ENCODE assay signal across 9 mouse cellular contexts in genomic region chr15:89181561-89182270, GRCm38 (mm10). TPM values are rescaled to one million over a fixed set of nuclear protein-coding genes. Genes with fewer than 3 reads are reported as not detected.
DNase-seq lines count a peak whose midpoint lies in the region; ATAC-seq and TF ChIP-seq lines count a peak whose summit lies in the region.
"Had no signal": no experiment of that assay in that cellular context is flagged by ENCODE, and none has a peak within 500 bp of the region (broad histone marks: within the 10 kb centered on the region; RNA-seq: fewer than 3 reads in every experiment).

No protein-coding gene starts in this region.

- peak overlapping the region; percentile 98 for H3K27ac ChIP-seq in forebrain, embryonic 10.5 days
- no peak overlapping the region for H3K27ac ChIP-seq in forebrain, embryonic 16.5 days (ENCODE audit: low read length)
- no peak overlapping the region for H3K27ac ChIP-seq in forebrain, embryonic 14.5 days (ENCODE audit: low read depth, low read length)
- H3K27ac ChIP-seq in limb, embryonic 15.5 days: peak overlapping the region; percentile 57; the same call in 1 of the 2 replicates
- H3K27ac ChIP-seq in thymus, adult 2 months (ENCODE audit: control insufficient read depth, insufficient read depth, low read length): no peak overlapping the region

- no peak overlapping the region for H3K9ac ChIP-seq in forebrain, embryonic 16.5 days (replicated peaks; ENCODE audit: low read depth, low read length)
- no peak overlapping the region for H3K9ac ChIP-seq in forebrain, embryonic 14.5 days (ENCODE audit: low read length)
- H3K9ac ChIP-seq in limb, embryonic 15.5 days: no peak overlapping the region

- TF ChIP-seq POLR2A in thymus, adult 2 months (IDR thresholded peaks at IDR 0.05; ENCODE audit: control insufficient read depth, extremely low read depth, insufficient read depth, low read length, poor library complexity): no peak

- H3K4me3 ChIP-seq in forebrain, embryonic 10.5 days: peak overlapping the region; percentile 83
- no peak overlapping the region for H3K4me3 ChIP-seq in forebrain, embryonic 16.5 days (replicated peaks; ENCODE audit: low read length)
- H3K4me3 ChIP-seq in forebrain, embryonic 14.5 days (ENCODE audit: low read depth, low read length): no peak overlapping the region; the same call in 1 of the 2 replicates
- peak overlapping the region; percentile 83 for H3K4me3 ChIP-seq in limb, embryonic 15.5 days
- H3K4me3 ChIP-seq in thymus, adult 2 months (ENCODE audit: control insufficient read depth, insufficient read depth, low read length): no peak overlapping the region

- no peak for ATAC-seq in forebrain, embryonic 16.5 days
- ATAC-seq in forebrain, embryonic 14.5 days: no peak
- ATAC-seq in limb, embryonic 15.5 days (ENCODE audit: insufficient number of reproducible peaks, low FRiP score, low TSS enrichment, low read depth): no peak

- H3K4me2 ChIP-seq in forebrain, embryonic 16.5 days (ENCODE audit: low read length): no peak overlapping the region
- H3K4me2 ChIP-seq in forebrain, embryonic 14.5 days (ENCODE audit: low read length): peak overlapping the region; percentile 67
- peak overlapping the region; percentile 71 for H3K4me2 ChIP-seq in limb, embryonic 15.5 days

- H3K36me3 ChIP-seq in forebrain, embryonic 10.5 days (replicated peaks): peaks cover 48% of the 10 kb centered on the region
- no peaks in the 10 kb centered on the region for H3K36me3 ChIP-seq in forebrain, embryonic 16.5 days (ENCODE audit: control insufficient read depth, insufficient read depth)
- H3K36me3 ChIP-seq in forebrain, embryonic 14.5 days (ENCODE audit: control insufficient read depth, insufficient read depth, low read length): peaks cover 18% of the 10 kb centered on the region
- peaks cover 10% of the 10 kb centered on the region for H3K36me3 ChIP-seq in limb, embryonic 15.5 days
- H3K36me3 ChIP-seq in thymus, adult 2 months (ENCODE audit: control insufficient read depth, insufficient read depth, low read length): no peaks in the 10 kb centered on the region

- DNase-seq in forebrain, embryonic 10.5 days (ENCODE audit: extremely low spot score, low spot score): no peak
- DNase-seq in 3T3-L1 (ENCODE audit: low read depth, low spot score): peak; percentile 22
- no peak for DNase-seq in forebrain, embryonic 14.5 days (ENCODE audit: low spot score)
- no peak for DNase-seq in thymus, adult 2 months
- DNase-seq in adrenal gland, postnatal 14 days: no peak
- no peak for DNase-seq in layer of hippocampus, adult 18-20 months (ENCODE audit: low spot score in 2 of 2)

- no peaks in the 10 kb centered on the region; the same call in 1 of the 2 replicates for H3K27me3 ChIP-seq in forebrain, embryonic 10.5 days (ENCODE audit: poor library complexity, severe bottlenecking)
- H3K27me3 ChIP-seq in forebrain, embryonic 16.5 days (replicated peaks; ENCODE audit: control insufficient read depth, insufficient read depth, low read length): no peaks in the 10 kb centered on the region
- H3K27me3 ChIP-seq in forebrain, embryonic 14.5 days (replicated peaks; ENCODE audit: control insufficient read depth, insufficient read depth, low read length): no peaks in the 10 kb centered on the region
- H3K27me3 ChIP-seq in limb, embryonic 15.5 days: no peaks in the 10 kb centered on the region
- H3K27me3 ChIP-seq in thymus, adult 2 months (ENCODE audit: control insufficient read depth, insufficient read depth, low read length): peaks cover 5% of the 10 kb centered on the region; the same call in 1 of the 2 replicates

- 73% methylated on average over 10 of the region's 10 CpGs for WGBS in forebrain, embryonic 10.5 days
- WGBS in forebrain, embryonic 16.5 days: 77% methylated on average over 10 of the region's 10 CpGs
- 80% methylated on average over 10 of the region's 10 CpGs for WGBS in forebrain, embryonic 14.5 days
- 66% methylated on average over 10 of the region's 10 CpGs for WGBS in limb, embryonic 15.5 days
- 39% methylated on average over 10 of the region's 10 CpGs for WGBS in thymus, adult 2 months

- no peak for TF ChIP-seq CTCF in thymus, adult 2 months (IDR thresholded peaks at IDR 0.05; ENCODE audit: borderline replicate concordance, control insufficient read depth, extremely low read depth, insufficient read depth, low read length, poor library complexity)

- H3K4me1 ChIP-seq in forebrain, embryonic 10.5 days: peaks cover 82% of the 10 kb centered on the region
- peaks cover 58% of the 10 kb centered on the region for H3K4me1 ChIP-seq in forebrain, embryonic 16.5 days (replicated peaks; ENCODE audit: control insufficient read depth, insufficient read depth, low read length)
- H3K4me1 ChIP-seq in forebrain, embryonic 14.5 days (ENCODE audit: control insufficient read depth, insufficient read depth, low read length): peaks cover 55% of the 10 kb centered on the region
- peaks cover 53% of the 10 kb centered on the region for H3K4me1 ChIP-seq in limb, embryonic 15.5 days
- H3K4me1 ChIP-seq in thymus, adult 2 months (replicated peaks; ENCODE audit: control insufficient read depth, insufficient read depth, low read length): peaks cover 20% of the 10 kb centered on the region; the same call in 1 of the 2 replicates

- no peaks in the 10 kb centered on the region for H3K9me3 ChIP-seq in forebrain, embryonic 10.5 days
- no peaks in the 10 kb centered on the region for H3K9me3 ChIP-seq in forebrain, embryonic 16.5 days (ENCODE audit: control insufficient read depth, low read length)
- no peaks in the 10 kb centered on the region for H3K9me3 ChIP-seq in forebrain, embryonic 14.5 days (replicated peaks; ENCODE audit: control insufficient read depth, low read length)
- no peaks in the 10 kb centered on the region for H3K9me3 ChIP-seq in limb, embryonic 15.5 days

RNA-seq across cellular contexts. Expression of gene Plxnb2, which starts 1.1 kb away (rescaled TPM):
- polyA plus RNA-seq in forebrain, embryonic 10.5 days (2016; fragmentation: Nextera tagmentation; extraction: Ambion mirVana): 144 and 155 TPM in 2 replicates
- polyA plus RNA-seq in forebrain, embryonic 16.5 days (2015; fragmentation: Nextera tagmentation; extraction: Ambion mirVana): 112 and 126 TPM in 2 replicates
- 101 TPM in 2 replicates for polyA plus RNA-seq in forebrain, embryonic 14.5 days (2014; fragmentation: Nextera tagmentation; extraction: Ambion mirVana)
- polyA plus RNA-seq in limb, embryonic 15.5 days (2015; fragmentation: Nextera tagmentation; extraction: Ambion mirVana): 144 and 149 TPM in 2 replicates
- 42.8 and 54.6 TPM in 2 replicates for polyA plus RNA-seq in thymus, adult 2 months (2012; rRNA removed)
- total RNA-seq in adrenal gland, postnatal 14 days (2021): 83.2 and 110 TPM in 2 replicates
- 10 to 100 TPM; 46.4 to 55.0 TPM for total RNA-seq in layer of hippocampus, adult 18-20 months (2021)

RNA-seq across cellular contexts. Expression of gene Dennd6b, which starts 14.6 kb away (rescaled TPM):
- polyA plus RNA-seq in forebrain, embryonic 10.5 days (2016; fragmentation: Nextera tagmentation; extraction: Ambion mirVana): 26.4 and 27.7 TPM in 2 replicates
- 60.7 and 83.2 TPM in 2 replicates for polyA plus RNA-seq in forebrain, embryonic 16.5 days (2015; fragmentation: Nextera tagmentation; extraction: Ambion mirVana)
- polyA plus RNA-seq in forebrain, embryonic 14.5 days (2014; fragmentation: Nextera tagmentation; extraction: Ambion mirVana): 39.0 and 49.2 TPM in 2 replicates
- polyA plus RNA-seq in limb, embryonic 15.5 days (2015; fragmentation: Nextera tagmentation; extraction: Ambion mirVana): 12.4 and 13.0 TPM in 2 replicates
- 42.3 and 50.1 TPM in 2 replicates for polyA plus RNA-seq in thymus, adult 2 months (2012; rRNA removed)
- 5.0 and 6.2 TPM in 2 replicates for total RNA-seq in adrenal gland, postnatal 14 days (2021)
- 10 to 100 TPM; 34.8 to 39.1 TPM for total RNA-seq in layer of hippocampus, adult 18-20 months (2021)

RNA-seq across cellular contexts. Expression of gene Ppp6r2, which starts 29.6 kb away (rescaled TPM):
- polyA plus RNA-seq in forebrain, embryonic 10.5 days (2016; fragmentation: Nextera tagmentation; extraction: Ambion mirVana): 24.2 and 28.8 TPM in 2 replicates
- 77.8 and 90.8 TPM in 2 replicates for polyA plus RNA-seq in forebrain, embryonic 16.5 days (2015; fragmentation: Nextera tagmentation; extraction: Ambion mirVana)
- polyA plus RNA-seq in forebrain, embryonic 14.5 days (2014; fragmentation: Nextera tagmentation; extraction: Ambion mirVana): 69.4 and 77.1 TPM in 2 replicates
- polyA plus RNA-seq in limb, embryonic 15.5 days (2015; fragmentation: Nextera tagmentation; extraction: Ambion mirVana): 24.5 and 25.0 TPM in 2 replicates
- 299 and 592 TPM in 2 replicates for polyA plus RNA-seq in thymus, adult 2 months (2012; rRNA removed)
- total RNA-seq in adrenal gland, postnatal 14 days (2021): 41.1 and 52.4 TPM in 2 replicates
- 100 to 1,000 TPM; 157 to 166 TPM for total RNA-seq in layer of hippocampus, adult 18-20 months (2021)

RNA-seq across cellular contexts. Expression of gene Mapk11, which starts 32.3 kb away (rescaled TPM):
- polyA plus RNA-seq in forebrain, embryonic 10.5 days (2016; fragmentation: Nextera tagmentation; extraction: Ambion mirVana): 35.7 and 36.3 TPM in 2 replicates
- 39.1 and 46.8 TPM in 2 replicates for polyA plus RNA-seq in forebrain, embryonic 16.5 days (2015; fragmentation: Nextera tagmentation; extraction: Ambion mirVana)
- polyA plus RNA-seq in forebrain, embryonic 14.5 days (2014; fragmentation: Nextera tagmentation; extraction: Ambion mirVana): 28.1 and 30.1 TPM in 2 replicates
- 7.8 and 8.3 TPM in 2 replicates for polyA plus RNA-seq in limb, embryonic 15.5 days (2015; fragmentation: Nextera tagmentation; extraction: Ambion mirVana)
- 27.3 and 28.6 TPM in 2 replicates for polyA plus RNA-seq in thymus, adult 2 months (2012; rRNA removed)
- 5.3 and 6.4 TPM in 2 replicates for total RNA-seq in adrenal gland, postnatal 14 days (2021)
- 10 to 100 TPM; 19.2 to 21.2 TPM for total RNA-seq in layer of hippocampus, adult 18-20 months (2021)
- polyA plus RNA-seq: erythroblast, embryonic 14.5 days had no signal

RNA-seq across cellular contexts. Expression of gene Mapk12, which starts 41.2 kb away (rescaled TPM):
- 34.9 and 38.4 TPM in 2 replicates for polyA plus RNA-seq in forebrain, embryonic 10.5 days (2016; fragmentation: Nextera tagmentation; extraction: Ambion mirVana)
- 4.1 and 5.7 TPM in 2 replicates for polyA plus RNA-seq in forebrain, embryonic 16.5 days (2015; fragmentation: Nextera tagmentation; extraction: Ambion mirVana)
- polyA plus RNA-seq in forebrain, embryonic 14.5 days (2014; fragmentation: Nextera tagmentation; extraction: Ambion mirVana): 4.8 and 5.1 TPM in 2 replicates
- 7.1 and 15.4 TPM in 2 replicates for polyA plus RNA-seq in limb, embryonic 15.5 days (2015; fragmentation: Nextera tagmentation; extraction: Ambion mirVana)
- polyA plus RNA-seq in thymus, adult 2 months (2012; rRNA removed): 2.9 and 3.1 TPM in 2 replicates
- 8.6 and 9.6 TPM in 2 replicates for total RNA-seq in adrenal gland, postnatal 14 days (2021)
- 1 to 10 TPM; 4.8 to 5.4 TPM for total RNA-seq in layer of hippocampus, adult 18-20 months (2021)

Comparison
In these comparisons a context has a peak if more than half of its experiments do, and no peak if none do; other contexts are left out.
1. H3K27ac ChIP-seq: peak in forebrain, embryonic 10.5 days (single experiment) and limb, embryonic 15.5 days (single experiment); none in forebrain, embryonic 16.5 days (single experiment), forebrain, embryonic 14.5 days (single experiment) and thymus, adult 2 months (single experiment).
2. H3K4me3 ChIP-seq: peak in forebrain, embryonic 10.5 days (single experiment) and limb, embryonic 15.5 days (single experiment); none in forebrain, embryonic 16.5 days (single experiment), forebrain, embryonic 14.5 days (single experiment) and thymus, adult 2 months (single experiment).